Comparison of ENCODE assay signal across 9 mouse cellular contexts in the genomic region with DNA sequence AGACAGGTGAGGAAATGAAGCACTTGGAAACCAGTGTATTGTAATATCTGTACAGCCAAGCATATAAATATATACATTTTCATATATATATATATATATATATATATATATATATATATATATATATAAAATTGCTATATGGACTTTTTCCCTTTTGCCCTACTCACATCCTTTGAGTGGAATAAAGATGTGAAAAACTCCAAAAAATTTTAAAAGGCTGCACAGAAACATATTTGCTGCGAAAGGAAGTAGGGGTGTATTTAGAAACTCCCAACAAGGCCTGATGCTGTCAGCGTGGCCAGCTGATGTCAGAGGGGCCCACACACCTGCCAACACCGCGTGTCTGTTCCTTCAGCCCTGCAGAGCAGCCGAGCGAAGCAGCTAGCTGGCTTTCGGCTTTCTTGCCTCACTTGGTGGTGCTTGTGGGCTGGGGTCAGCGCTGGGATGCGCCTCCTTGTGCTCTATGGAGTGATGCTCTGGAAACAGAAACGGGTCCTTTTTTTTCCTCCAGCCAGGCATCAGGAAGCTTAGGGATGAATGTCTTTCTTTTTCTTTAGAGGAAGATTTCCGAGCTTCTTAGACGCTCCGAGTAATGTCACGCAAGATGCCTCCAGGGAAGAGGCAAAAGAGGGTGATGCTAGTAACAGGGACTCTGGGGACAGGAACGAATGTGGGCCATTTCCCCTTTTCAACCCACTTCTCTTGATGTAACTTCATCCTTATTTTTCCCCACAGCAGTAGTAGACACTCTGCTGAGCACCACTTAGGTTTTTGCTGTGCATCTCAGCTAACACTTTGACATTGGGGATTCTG. TPM values are rescaled to one million over a fixed set of nuclear protein-coding genes. Genes with fewer than 3 reads are reported as not detected.
DNase-seq lines count a peak whose midpoint lies in the region; ATAC-seq and TF ChIP-seq lines count a peak whose summit lies in the region.
"Had no signal": no experiment of that assay in that cellular context is flagged by ENCODE, and none has a peak within 500 bp of the region (broad histone marks: within the 10 kb centered on the region; RNA-seq: fewer than 3 reads in every experiment).

No protein-coding gene starts in this region.

- 0 out of 2 replicates have a peak overlapping the region, but pooled peaks have one; percentile 7 for H3K4me2 ChIP-seq in limb, embryonic 11.5 days (ENCODE audit: low read depth, severe bottlenecking)

- no peak for TF ChIP-seq POLR2A in spleen, adult 2 months (IDR thresholded peaks at IDR 0.05; ENCODE audit: low read depth, low read length)

- intact Hi-C loops in left cerebral cortex, adult 2 months (cut with DNase I), result no loop called here
- intact Hi-C loops in left cerebral cortex, postnatal 36 days (cut with DNase I), result no loop called here

- H3K27me3 ChIP-seq in limb, embryonic 11.5 days (ENCODE audit: control insufficient read depth, insufficient read depth, low read length), result 0 out of 2 replicates have a peak, but pooled peaks cover 2% of the 10 kb centered on the region
- H3K27me3 ChIP-seq in spleen, adult 2 months (ENCODE audit: control insufficient read depth, insufficient read depth, low read length), result no peaks in the 10 kb centered on the region
- H3K27me3 ChIP-seq: stomach, embryonic 15.5 days had no signal

- ATAC-seq in limb, embryonic 11.5 days (ENCODE audit: insufficient number of reproducible peaks, low FRiP score, low TSS enrichment, low read depth), result no peak
- no peak for ATAC-seq in megakaryocyte progenitor cell, adult 5-6 weeks (replicated peaks; ENCODE audit: poor library complexity)

- H3K36me3 ChIP-seq in limb, embryonic 11.5 days (ENCODE audit: control insufficient read depth, insufficient read depth, low read length), result no peaks in the 10 kb centered on the region
- H3K36me3 ChIP-seq in spleen, adult 2 months (ENCODE audit: control insufficient read depth, insufficient read depth, low read length), result no peaks in the 10 kb centered on the region
- H3K36me3 ChIP-seq: stomach, embryonic 15.5 days had no signal

- peak overlapping the region; percentile 8; the same call in 1 of the 2 replicates for H3K27ac ChIP-seq in left cerebral cortex, adult 2 months
- no peak overlapping the region for H3K27ac ChIP-seq in limb, embryonic 11.5 days (replicated peaks; ENCODE audit: low read depth, low read length)
- H3K27ac ChIP-seq in spleen, adult 2 months (ENCODE audit: insufficient read depth, low read length), result peak overlapping the region; percentile 10

- no peak overlapping the region for H3K4me3 ChIP-seq in left cerebral cortex, adult 2 months
- no peak overlapping the region for H3K4me3 ChIP-seq in limb, embryonic 11.5 days (ENCODE audit: low read depth, low read length)
- no peak overlapping the region for H3K4me3 ChIP-seq in spleen, adult 2 months (ENCODE audit: extremely low read depth, insufficient read depth, insufficient read length)

- DNase-seq in left cerebral cortex, adult 2 months (ENCODE audit: extremely low spot score in 1 of 2, low spot score in 2 of 2), result no peak
- DNase-seq in left cerebral cortex, postnatal 36 days (ENCODE audit: low spot score in 2 of 2), result no peak
- peak; percentile 30 to 34 for DNase-seq in cerebellum, postnatal 36 days
- peak; percentile 31 for DNase-seq in limb, embryonic 11.5 days (ENCODE audit: low spot score)
- DNase-seq in spleen, adult 2 months (ENCODE audit: low read depth in 1 of 2, low spot score in 2 of 2), result peak; percentile 41 to 72
- no peak for DNase-seq in gastrocnemius, postnatal 10 days
- no peak for DNase-seq in layer of hippocampus, adult 8-10 months (ENCODE audit: low spot score in 2 of 2)

- WGBS in limb, embryonic 11.5 days, result 22% methylated on average over 15 of the region's 15 CpGs
- 24% methylated on average over 15 of the region's 15 CpGs for WGBS in spleen, adult 2 months

- no peak for TF ChIP-seq CTCF in left cerebral cortex, adult 2 months (IDR thresholded peaks at IDR 0.05)
- no peak for TF ChIP-seq CTCF in spleen, adult 2 months (IDR thresholded peaks at IDR 0.05; ENCODE audit: extremely low read depth, insufficient read depth, insufficient read length, insufficient replicate concordance)

- peaks cover 7% of the 10 kb centered on the region; the same call in 1 of the 2 replicates for H3K4me1 ChIP-seq in limb, embryonic 11.5 days (ENCODE audit: control insufficient read depth, insufficient read depth, low read length)
- H3K4me1 ChIP-seq in spleen, adult 2 months (ENCODE audit: control insufficient read depth, insufficient read depth, insufficient read length), result peaks cover 4% of the 10 kb centered on the region; the same call in 1 of the 2 replicates
- H3K4me1 ChIP-seq: stomach, embryonic 15.5 days had no signal

- H3K9me3 ChIP-seq in limb, embryonic 11.5 days (ENCODE audit: control insufficient read depth, low read length), result no peaks in the 10 kb centered on the region
- H3K9me3 ChIP-seq: stomach, embryonic 15.5 days had no signal

- H3K9ac ChIP-seq in limb, embryonic 11.5 days (ENCODE audit: low read length), result no peak overlapping the region
- H3K9ac ChIP-seq: stomach, embryonic 15.5 days had no signal

RNA-seq across cellular contexts. Expression of gene Pten, which starts 2.9 kb away (rescaled TPM):
- total RNA-seq in left cerebral cortex, adult 2 months (2021), result 100 to 1,000 TPM; 141 to 154 TPM
- 100 to 1,000 TPM; 146 to 153 TPM for total RNA-seq in left cerebral cortex, postnatal 36 days (2021)
- polyA plus RNA-seq in limb, embryonic 11.5 days (2014; fragmentation: Nextera tagmentation; extraction: Ambion mirVana), result 6.9 and 7.8 TPM in 2 replicates
- 13.1 and 23.6 TPM in 2 replicates for polyA plus RNA-seq in spleen, adult 2 months (2012; rRNA removed)
- total RNA-seq in gastrocnemius, postnatal 10 days (2021), result 10 to 100 TPM; 44.7 to 46.3 TPM
- 100 to 1,000 TPM; 105 to 119 (median 113) TPM for total RNA-seq in layer of hippocampus, adult 8-10 months (2022)
- 97.4 and 97.8 TPM in 2 replicates for total RNA-seq in megakaryocyte progenitor cell, adult 5-6 weeks (2015)
- 92.9 and 97.4 TPM in 2 replicates for total RNA-seq in megakaryocyte progenitor cell, adult 5-6 weeks (2017)

RNA-seq across cellular contexts. Expression of gene Atad1, which starts 14.8 kb away (rescaled TPM):
- 10 to 100 TPM; 91.3 to 96.5 TPM for total RNA-seq in left cerebral cortex, adult 2 months (2021)
- 10 to 100 TPM; 94.7 to 97.0 TPM for total RNA-seq in left cerebral cortex, postnatal 36 days (2021)
- 68.8 and 71.5 TPM in 2 replicates for polyA plus RNA-seq in limb, embryonic 11.5 days (2014; fragmentation: Nextera tagmentation; extraction: Ambion mirVana)
- 3.5 and 5.1 TPM in 2 replicates for polyA plus RNA-seq in spleen, adult 2 months (2012; rRNA removed)
- total RNA-seq in gastrocnemius, postnatal 10 days (2021), result 10 to 100 TPM; 42.2 to 45.2 TPM
- total RNA-seq in layer of hippocampus, adult 8-10 months (2022), result 100 to 1,000 TPM in 1 of 4 experiments, 10 to 100 TPM in 3; 89.9 to 100 (median 92.7) TPM
- 88.9 and 89.5 TPM in 2 replicates for total RNA-seq in megakaryocyte progenitor cell, adult 5-6 weeks (2015)
- 64.2 and 68.4 TPM in 2 replicates for total RNA-seq in megakaryocyte progenitor cell, adult 5-6 weeks (2017)

Comparison
In these comparisons a context has a peak if more than half of its experiments do, and no peak if none do; other contexts are left out.
1. DNase-seq: peak in cerebellum, postnatal 36 days (2 of 2), limb, embryonic 11.5 days (single experiment) and spleen, adult 2 months (2 of 2); none in left cerebral cortex, adult 2 months (0 of 2), left cerebral cortex, postnatal 36 days (0 of 2), gastrocnemius, postnatal 10 days (single experiment) and layer of hippocampus, adult 8-10 months (0 of 2).